In the genomic region with DNA sequence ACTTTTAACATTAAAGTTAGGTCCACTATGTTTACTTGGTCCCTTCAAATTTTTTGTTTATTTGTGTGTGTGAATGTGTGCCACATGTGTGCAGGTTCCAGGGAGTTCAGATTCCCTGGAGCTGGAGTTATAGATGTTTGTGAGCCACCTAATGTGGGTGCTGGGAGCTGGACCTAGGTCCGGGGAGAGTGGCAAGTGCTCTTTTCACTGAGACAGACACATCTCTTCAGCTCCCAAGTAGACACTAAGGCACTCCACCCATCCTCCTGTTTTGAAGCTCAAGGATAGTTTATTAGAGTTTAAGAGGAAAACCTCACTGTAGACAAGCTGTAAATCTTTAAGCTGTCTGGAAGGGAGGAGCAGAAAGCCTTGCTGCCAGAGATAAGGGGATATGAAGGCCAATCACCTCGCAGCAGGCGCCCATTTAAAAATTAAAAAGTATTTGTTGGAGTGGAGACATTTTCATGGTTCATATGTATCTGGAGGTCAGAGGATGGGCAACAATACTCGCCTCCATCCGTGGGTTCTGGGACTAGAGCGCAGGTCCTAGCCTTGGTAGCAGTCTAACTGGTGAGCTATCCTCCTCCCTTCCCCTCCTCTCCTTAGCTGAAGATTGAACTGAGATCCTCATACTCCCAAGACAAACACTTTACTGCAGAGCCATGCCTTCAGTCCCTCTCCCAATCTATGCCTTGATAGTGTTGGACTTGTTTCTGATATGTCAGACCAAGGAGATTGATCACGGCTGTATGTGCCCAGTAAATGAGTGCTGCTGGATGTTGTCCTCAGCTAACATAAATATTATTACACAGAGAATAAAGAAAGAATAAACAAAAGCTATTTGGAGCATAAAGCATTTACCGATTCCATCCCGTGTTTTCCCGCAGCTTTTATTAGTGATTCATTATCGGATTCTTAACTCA, we compare ENCODE assay signal across 8 mouse cellular contexts. TPM values are rescaled to one million over a fixed set of nuclear protein-coding genes. Genes with fewer than 3 reads are reported as not detected.
A peak's percentile ranks its signal among the peaks of the same experiment; 100 is the strongest.
DNase-seq lines count a peak whose midpoint lies in the region; ATAC-seq and TF ChIP-seq lines count a peak whose summit lies in the region.

No protein-coding gene starts in this region.

- peak overlapping the region; percentile 70; the same call in 1 of the 2 replicates for H3K9ac ChIP-seq in kidney, embryonic 14.5 days (ENCODE audit: low read depth, low read length)
- H3K9ac ChIP-seq in heart, postnatal 0 days (replicated peaks; ENCODE audit: low read depth, low read length), result no peak overlapping the region
- peak overlapping the region; percentile 80 for H3K9ac ChIP-seq in liver, embryonic 14.5 days (replicated peaks)

- H3K27me3 ChIP-seq in kidney, embryonic 14.5 days (ENCODE audit: control insufficient read depth, insufficient read depth, low read length), result no peaks in the 10 kb centered on the region
- no peaks in the 10 kb centered on the region for H3K27me3 ChIP-seq in heart, postnatal 0 days (ENCODE audit: control insufficient read depth, insufficient read depth, low read length)
- H3K27me3 ChIP-seq in liver, embryonic 14.5 days (ENCODE audit: control insufficient read depth, insufficient read depth, low read length), result no peaks in the 10 kb centered on the region

- WGBS in kidney, embryonic 14.5 days, result 53% methylated on average over 11 of the region's 11 CpGs
- WGBS in heart, postnatal 0 days, result 55% methylated on average over 11 of the region's 11 CpGs
- WGBS in liver, embryonic 14.5 days (ENCODE audit: insufficient replicate concordance), result 21% methylated on average over 11 of the region's 11 CpGs

- no peaks in the 10 kb centered on the region for H3K9me3 ChIP-seq in kidney, embryonic 14.5 days (ENCODE audit: control insufficient read depth, low read length)
- no peaks in the 10 kb centered on the region for H3K9me3 ChIP-seq in heart, postnatal 0 days (replicated peaks; ENCODE audit: control insufficient read depth, low read length)
- no peaks in the 10 kb centered on the region for H3K9me3 ChIP-seq in liver, embryonic 14.5 days (ENCODE audit: control insufficient read depth, low read length)

- no peak for TF ChIP-seq CTCF in heart, postnatal 0 days (IDR thresholded peaks at IDR 0.05; ENCODE audit: low read depth)
- no peak for TF ChIP-seq CTCF in liver, embryonic 14.5 days (IDR thresholded peaks at IDR 0.05; ENCODE audit: low read depth)

- peaks cover 10% of the 10 kb centered on the region for H3K4me1 ChIP-seq in kidney, embryonic 14.5 days (ENCODE audit: control insufficient read depth, insufficient read depth, low read length)
- peaks cover 20% of the 10 kb centered on the region for H3K4me1 ChIP-seq in heart, postnatal 0 days (ENCODE audit: control insufficient read depth, insufficient read depth)
- peaks cover 42 to 48% of the 10 kb centered on the region in 2 experiments for H3K4me1 ChIP-seq in liver, embryonic 14.5 days (replicated peaks; ENCODE audit: control insufficient read depth in 2 of 2, insufficient read depth in 2 of 2, low read length in 1 of 2)

- H3K4me2 ChIP-seq in kidney, embryonic 14.5 days (replicated peaks; ENCODE audit: low read depth, low read length), result peak overlapping the region; percentile 71
- peak overlapping the region; percentile 93 for H3K4me2 ChIP-seq in heart, postnatal 0 days (ENCODE audit: low read depth, low read length)
- H3K4me2 ChIP-seq in liver, embryonic 14.5 days (ENCODE audit: low read depth), result peak overlapping the region; percentile 95

- DNase-seq in kidney, adult 11 months, result no peak
- peak; percentile 54 for DNase-seq in c-Kit-negative CD71-positive TER-119-positive erythroid progenitor cells, embryonic 14.5 days (ENCODE audit: low read depth, low spot score)
- no peak for DNase-seq in heart, postnatal 0 days (ENCODE audit: low spot score)
- DNase-seq in liver, embryonic 14.5 days (ENCODE audit: low read depth in 3 of 3, low spot score in 3 of 3), result peak; percentile 60 to 67 (median 66)
- no peak for DNase-seq in right cerebral cortex, adult 18-20 months
- DNase-seq in thymus, postnatal 0 days (ENCODE audit: low spot score), result no peak
- no peak for DNase-seq in retina, embryonic 14.5 days (ENCODE audit: low spot score)

- H3K27ac ChIP-seq in kidney, embryonic 14.5 days (ENCODE audit: low read depth, low read length), result no peak overlapping the region
- no peak overlapping the region for H3K27ac ChIP-seq in heart, postnatal 0 days (ENCODE audit: low read depth)
- peak overlapping the region; percentile 86 for H3K27ac ChIP-seq in liver, embryonic 14.5 days

- no peaks in the 10 kb centered on the region for H3K36me3 ChIP-seq in kidney, embryonic 14.5 days (ENCODE audit: control insufficient read depth, insufficient read depth, low read length)
- no peaks in the 10 kb centered on the region for H3K36me3 ChIP-seq in heart, postnatal 0 days (replicated peaks; ENCODE audit: control insufficient read depth, insufficient read depth, low read length)
- H3K36me3 ChIP-seq in liver, embryonic 14.5 days (replicated peaks; ENCODE audit: control insufficient read depth, insufficient read depth, low read depth), result no peaks in the 10 kb centered on the region

- peak overlapping the region; percentile 62; the same call in 1 of the 2 replicates for H3K4me3 ChIP-seq in kidney, embryonic 14.5 days (ENCODE audit: low read length)
- peak overlapping the region; percentile 78 for H3K4me3 ChIP-seq in heart, postnatal 0 days (ENCODE audit: low read depth, low read length)
- peak overlapping the region; percentile 54 to 60 for H3K4me3 ChIP-seq in liver, embryonic 14.5 days (ENCODE audit: insufficient read depth in 1 of 2, low read depth in 2 of 2, low read length in 2 of 2)

- no peak for ATAC-seq in kidney, embryonic 14.5 days (ENCODE audit: low FRiP score, low TSS enrichment)
- no peak for ATAC-seq in heart, postnatal 0 days (ENCODE audit: insufficient read depth, low read depth)
- ATAC-seq in liver, embryonic 14.5 days (ENCODE audit: insufficient read depth), result peak; percentile 36; the same call in 1 of the 2 replicates

- TF ChIP-seq EP300 in heart, postnatal 0 days (IDR thresholded peaks at IDR 0.05; ENCODE audit: low read depth), result no peak
- TF ChIP-seq EP300 in liver, embryonic 14.5 days (IDR thresholded peaks at IDR 0.05; ENCODE audit: low read depth), result peak; percentile 70

RNA-seq across cellular contexts. Expression of a gene that starts 22.3 kb away (rescaled TPM):
- 155 and 156 TPM in 2 replicates for polyA plus RNA-seq in kidney, embryonic 14.5 days (2014; fragmentation: Nextera tagmentation; extraction: Ambion mirVana)
- 126 and 133 TPM in 2 replicates for total RNA-seq in heart, postnatal 0 days (2014; rRNA removed; ENCODE audit: low replicate concordance)
- 246 and 255 TPM in 2 replicates for polyA plus RNA-seq in heart, postnatal 0 days (2015; fragmentation: Nextera tagmentation; extraction: Ambion mirVana)
- polyA plus RNA-seq in liver, embryonic 14.5 days (2012; rRNA removed), result 43.2 and 56.9 TPM in 2 replicates
- 172 and 180 TPM in 2 replicates for polyA plus RNA-seq in liver, embryonic 14.5 days (2014; fragmentation: Nextera tagmentation; extraction: Ambion mirVana)
- polyA plus RNA-seq in thymus, postnatal 0 days (2015; fragmentation: Nextera tagmentation; extraction: Ambion mirVana), result 98.5 and 102 TPM in 2 replicates

RNA-seq across cellular contexts. Expression of a gene that starts 22.4 kb away (rescaled TPM):
- 70.0 and 89.8 TPM in 2 replicates for polyA plus RNA-seq in kidney, embryonic 14.5 days (2014; fragmentation: Nextera tagmentation; extraction: Ambion mirVana)
- 63.7 and 65.4 TPM in 2 replicates for total RNA-seq in heart, postnatal 0 days (2014; rRNA removed; ENCODE audit: low replicate concordance)
- 43.6 and 44.7 TPM in 2 replicates for polyA plus RNA-seq in heart, postnatal 0 days (2015; fragmentation: Nextera tagmentation; extraction: Ambion mirVana)
- polyA plus RNA-seq in liver, embryonic 14.5 days (2012; rRNA removed), result 11.7 and 22.3 TPM in 2 replicates
- 40.4 and 41.4 TPM in 2 replicates for polyA plus RNA-seq in liver, embryonic 14.5 days (2014; fragmentation: Nextera tagmentation; extraction: Ambion mirVana)
- polyA plus RNA-seq in thymus, postnatal 0 days (2015; fragmentation: Nextera tagmentation; extraction: Ambion mirVana), result 51.0 and 55.7 TPM in 2 replicates

Comparison
In these comparisons a context has a peak if more than half of its experiments do, and no peak if none do; other contexts are left out.
1. DNase-seq: peak in c-Kit-negative CD71-positive TER-119-positive erythroid progenitor cells, embryonic 14.5 days (single experiment) and liver, embryonic 14.5 days (3 of 3); none in kidney, adult 11 months (single experiment), heart, postnatal 0 days (single experiment), right cerebral cortex, adult 18-20 months (single experiment), thymus, postnatal 0 days (single experiment) and retina, embryonic 14.5 days (single experiment).
2. Peak in every context shown above with its lines, with median percentiles within 50 percentile points of each other: H3K4me2 ChIP-seq and H3K4me3 ChIP-seq.